Mouse (Mus musculus) intestine, embryonic 14.5 days (tissue): ENCODE measurements around the gene 4930432M17Rik. TPM values are rescaled to one million over a fixed set of nuclear protein-coding genes. Genes with fewer than 3 reads are reported as not detected.
A peak's percentile ranks its signal among the peaks of the same experiment; 100 is the strongest.

ENCODE experiments used
- ATAC-seq: fragments of 200-750 bp; cut with Nextera tagmentation; replicated peaks from 2 replicates; pipeline ENCODE4 v1.8.0; 2017; ENCODE audit warnings: low read depth, moderate number of reproducible peaks, moderate TSS enrichment, moderate library complexity; ENCODE audit not compliant: low FRiP score, low TSS enrichment
- DNase-seq: peaks from one replicate; pipeline ENCODE4 v3.0.0-alpha.2; 2018; ENCODE audit warnings: low spot score
- H3K27ac ChIP-seq: fragments of 300-500 bp; sonication (generic); 2 replicates; pipeline ENCODE4 v1.5.1; 2014; ENCODE audit warnings: low read depth, mild to moderate bottlenecking, control low read depth
- H3K27me3 ChIP-seq: fragments of 300-500 bp; sonication (generic); replicated peaks from 2 replicates; pipeline ENCODE4 v1.6.1; 2014; ENCODE audit warnings: low read length, control low read depth; ENCODE audit not compliant: control insufficient read depth, insufficient read depth
- H3K36me3 ChIP-seq: fragments of 300-500 bp; sonication (generic); 2 replicates; pipeline ENCODE4 v1.6.1; 2014; ENCODE audit warnings: low read length, control low read depth; ENCODE audit not compliant: control insufficient read depth, insufficient read depth
- H3K4me1 ChIP-seq: fragments of 300-500 bp; sonication (generic); replicated peaks from 2 replicates; pipeline ENCODE4 v1.6.1; 2014; ENCODE audit warnings: low read length, control low read depth, mixed read lengths; ENCODE audit not compliant: control insufficient read depth, insufficient read depth
- H3K4me2 ChIP-seq: fragments of 300-500 bp; sonication (generic); 2 replicates; pipeline ENCODE4 v1.6.1; 2014; ENCODE audit warnings: low read length
- H3K4me3 ChIP-seq: fragments of 300-500 bp; sonication (generic); 2 replicates; pipeline ENCODE4 v1.5.1; 2014; ENCODE audit warnings: low read depth, low read length, control low read depth, mixed read lengths
- H3K9ac ChIP-seq: fragments of 300-500 bp; sonication (generic); 2 replicates; pipeline ENCODE4 v1.6.1; 2014; ENCODE audit warnings: mild to moderate bottlenecking, low read length
- H3K9me3 ChIP-seq: fragments of 300-500 bp; sonication (generic); 2 replicates; pipeline ENCODE4 v1.6.1; 2016; ENCODE audit warnings: low read length, control low read depth; ENCODE audit not compliant: control insufficient read depth
- WGBS: fragments of 180-500 bp; shearing (Covaris S2); extraction: QIAGEN DNeasy Blood & Tissue Kit; methylation state at CpG from one replicate; pipeline ENCODE4 v1.1.7; 2014; 5-methylcytosine and 5-hydroxymethylcytosine counted together
- polyA plus RNA-seq: library from polyadenylated mRNA; unstranded; fragments of >200 nt; fragmentation: Nextera tagmentation; extraction: Ambion mirVana; gene quantifications from 2 replicates; pipeline ENCODE4 v1.2.1, GENCODE M21; 2014

The 4930432M17Rik gene
- polyA plus RNA-seq = not detected in 2 replicates

DNA sequence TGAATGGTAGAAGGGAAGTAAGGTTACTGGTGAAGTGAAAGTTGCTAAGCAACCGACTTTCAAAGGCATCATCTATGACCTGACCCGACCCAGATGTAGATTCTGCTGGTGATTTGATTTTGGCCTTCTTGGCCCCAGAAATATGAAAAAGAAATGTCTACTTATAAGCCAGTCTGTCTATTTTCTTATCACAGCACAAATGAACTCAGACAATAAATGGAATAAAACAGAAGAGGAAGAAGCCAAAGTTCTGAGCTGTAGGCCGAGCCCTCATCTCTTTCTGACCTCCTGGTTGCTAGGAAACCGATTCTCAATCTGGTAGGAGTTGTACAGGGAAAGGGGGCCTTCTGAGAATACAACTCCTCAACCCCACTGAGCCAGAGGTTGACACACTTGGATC, at the start of gene 4930432M17Rik:
4930432M17Rik (plus strand) TSS at position 301 of the 400 bp plus-strand sequence.
- Histone ChIP-seq H3K9ac (no peak within 1 kb of the TSS), H3K4me1 (no peaks in the 10 kb centered on the region), H3K27me3 (no peaks in the 10 kb centered on the region), H3K4me2 (no peak within 1 kb of the TSS), H3K4me3 (no peak within 1 kb of the TSS), H3K27ac (no peak within 1 kb of the TSS), H3K36me3 (no peaks in the 10 kb centered on the region), H3K9me3 (no peaks in the 10 kb centered on the region)
- no peak for ATAC-seq
- WGBS = 85% methylated on average over 4 of the region's 4 CpGs
- DNase-seq = no peak

DNA sequence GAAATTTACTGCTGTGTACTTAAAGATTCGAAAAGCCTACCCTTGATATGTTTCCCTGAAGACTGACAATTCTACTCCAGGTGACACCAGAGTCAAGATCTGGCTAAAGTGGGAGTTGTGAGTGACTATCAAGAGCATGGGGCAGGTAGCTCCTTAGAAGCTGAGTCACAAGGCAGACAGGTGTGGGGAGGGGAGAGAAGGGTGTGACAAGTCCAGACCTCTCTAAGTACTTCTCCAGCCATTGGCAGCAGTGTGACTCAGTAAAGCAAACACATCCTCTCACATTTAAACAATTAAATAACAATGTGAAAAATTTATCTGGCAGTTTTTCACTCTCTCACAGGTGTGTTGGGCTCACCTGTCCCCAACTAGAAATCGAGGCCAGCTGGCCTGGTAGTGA, 44.9 kb upstream of the 4930432M17Rik start:
- Histone ChIP-seq H3K9ac (no peak overlapping the region), H3K9me3 (no peaks in the 10 kb centered on the region), H3K4me3 (no peak overlapping the region), H3K27ac (no peak overlapping the region), H3K4me2 (no peak overlapping the region), H3K36me3 (no peaks in the 10 kb centered on the region), H3K4me1 (no peaks in the 10 kb centered on the region), H3K27me3 (0 out of 2 replicates have a peak, but pooled peaks cover 3% of the 10 kb centered on the region)
- 63% methylated on average over 2 of the region's 2 CpGs for WGBS
- no peak for DNase-seq
- ATAC-seq = peak; percentile 47; the same call in 1 of the 2 replicates

DNA sequence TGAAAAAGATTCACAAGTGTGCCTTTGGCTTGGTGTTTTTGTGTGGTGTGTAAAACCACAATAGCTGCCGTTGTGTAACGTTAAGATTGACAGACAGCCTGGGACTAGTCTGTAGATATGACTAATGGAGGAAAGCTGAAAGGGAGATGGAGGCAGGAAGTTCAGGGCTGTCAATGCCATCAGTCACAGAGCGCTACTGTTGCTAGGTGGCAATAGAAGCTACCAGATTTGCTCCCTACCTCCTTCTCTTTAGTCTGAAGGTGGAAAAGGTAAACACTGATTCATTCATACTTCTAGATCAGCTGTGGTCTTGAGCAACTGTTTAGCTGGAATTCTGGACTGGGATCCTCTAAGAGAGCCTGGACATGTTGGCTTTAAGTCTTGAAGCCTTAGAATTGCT, 44.3 kb upstream of the 4930432M17Rik start:
- WGBS = 79% methylated on average over 3 of the region's 3 CpGs
- ATAC-seq (no peak), DNase-seq (no peak)
- Histone ChIP-seq H3K27ac (no peak overlapping the region), H3K9ac (no peak overlapping the region), H3K9me3 (no peaks in the 10 kb centered on the region), H3K4me3 (no peak overlapping the region), H3K36me3 (no peaks in the 10 kb centered on the region), H3K4me1 (no peaks in the 10 kb centered on the region), H3K27me3 (0 out of 2 replicates have a peak, but pooled peaks cover 3% of the 10 kb centered on the region), H3K4me2 (no peak overlapping the region)

DNA sequence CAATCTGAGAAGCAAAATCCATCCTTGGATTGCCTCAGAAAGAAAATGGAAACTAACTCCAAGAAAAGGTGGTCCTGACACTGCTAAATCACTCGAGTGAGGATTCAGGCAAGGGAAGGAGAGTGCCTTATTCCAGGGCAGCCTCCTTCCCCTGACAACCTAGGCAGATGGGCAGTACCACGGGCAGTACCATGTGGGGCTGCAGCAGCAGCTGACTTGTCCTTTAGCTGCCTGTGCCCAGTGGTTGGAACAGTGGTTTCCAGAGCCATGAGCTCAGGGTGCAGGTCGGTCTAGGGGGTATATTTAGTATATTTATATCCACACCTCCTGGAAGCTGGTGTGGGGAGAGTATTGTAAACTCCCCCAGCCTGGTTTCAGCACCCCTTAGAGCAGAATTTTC, 42.3 kb upstream of the 4930432M17Rik start:
- H3K4me3 ChIP-seq = no peak overlapping the region
- no peak for ATAC-seq

DNA sequence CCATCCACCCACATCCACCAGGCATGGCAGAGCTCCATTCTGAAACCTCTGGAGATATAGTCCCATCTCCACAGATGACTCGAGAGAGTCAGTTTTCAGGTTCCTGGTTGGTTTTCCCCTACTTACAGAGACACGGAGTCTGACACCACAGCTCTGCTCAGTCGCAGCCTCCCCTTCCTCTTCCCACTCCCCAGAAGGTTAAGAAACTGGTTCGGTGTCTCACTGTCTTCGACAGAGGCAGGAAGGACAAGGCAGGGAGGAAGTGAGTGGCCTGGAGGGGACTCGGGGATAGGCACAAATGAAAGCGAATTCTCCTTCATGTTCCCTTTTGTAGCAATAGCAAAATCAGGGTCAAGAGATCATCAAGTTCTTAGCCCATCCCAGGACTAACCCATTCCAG, 39.9 kb upstream of the 4930432M17Rik start:
- Histone ChIP-seq H3K4me1 (no peaks in the 10 kb centered on the region), H3K36me3 (no peaks in the 10 kb centered on the region), H3K27me3 (0 out of 2 replicates have a peak, but pooled peaks cover 3% of the 10 kb centered on the region), H3K9ac (no peak overlapping the region), H3K4me2 (no peak overlapping the region), H3K27ac (no peak overlapping the region), H3K4me3 (no peak overlapping the region), H3K9me3 (no peaks in the 10 kb centered on the region)
- WGBS = 77% methylated on average over 7 of the region's 7 CpGs
- ATAC-seq = no peak
- no peak for DNase-seq

More for the DNA sequence above, 42.3 kb upstream of the 4930432M17Rik start:
- Histone ChIP-seq H3K4me2 (no peak overlapping the region), H3K4me1 (no peaks in the 10 kb centered on the region), H3K36me3 (no peaks in the 10 kb centered on the region), H3K27me3 (0 out of 2 replicates have a peak, but pooled peaks cover 3% of the 10 kb centered on the region), H3K9me3 (no peaks in the 10 kb centered on the region), H3K9ac (no peak overlapping the region), H3K27ac (no peak overlapping the region)
- 57% methylated on average over 3 of the region's 3 CpGs for WGBS
- DNase-seq = no peak

DNA sequence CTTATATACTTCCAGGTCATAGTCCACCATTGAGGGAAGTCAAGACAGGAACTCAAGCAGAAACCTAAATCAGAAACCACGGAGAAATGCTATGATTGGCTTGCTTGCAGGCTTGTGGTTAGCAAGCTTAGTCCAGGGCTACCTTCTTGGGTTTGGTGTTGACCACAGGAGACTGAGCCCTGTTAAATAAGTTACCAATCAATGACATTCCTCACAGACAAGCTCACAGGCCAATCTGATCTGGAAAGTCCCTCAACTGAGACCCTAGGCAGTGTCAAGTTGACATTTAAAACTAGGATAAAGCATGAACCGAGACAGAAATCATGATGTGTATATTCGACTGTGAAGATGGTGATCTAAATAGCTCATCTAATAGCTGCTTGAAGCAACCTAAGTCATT, 35.6 kb upstream of the 4930432M17Rik start:
- H3K27ac ChIP-seq = no peak overlapping the region
- DNase-seq (no peak), ATAC-seq (no peak)

DNA sequence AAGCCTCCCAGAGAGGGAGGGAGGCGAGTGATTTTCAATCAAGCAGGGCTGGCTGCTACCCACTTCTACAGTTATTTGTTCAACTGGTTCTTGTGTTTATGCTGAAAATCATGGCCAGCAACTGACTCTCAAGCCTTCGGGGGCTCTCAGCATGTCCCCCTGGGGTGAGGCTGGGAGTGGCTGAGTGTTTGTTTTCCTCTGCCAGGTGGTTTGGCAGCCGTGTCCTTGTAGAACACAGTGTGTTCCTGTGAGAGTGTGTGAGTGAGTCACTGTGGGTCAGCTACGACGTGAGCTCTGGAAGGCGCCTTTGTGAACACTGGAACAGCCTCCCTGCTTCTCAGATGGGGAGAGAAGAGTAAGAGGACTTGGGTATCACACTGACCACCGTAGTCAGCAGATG, 35.1 kb upstream of the 4930432M17Rik start:
- H3K9me3 ChIP-seq = no peaks in the 10 kb centered on the region
- no peaks in the 10 kb centered on the region for H3K36me3 ChIP-seq
- no peaks in the 10 kb centered on the region for H3K27me3 ChIP-seq
- ATAC-seq (no peak), DNase-seq (no peak)
- no peak overlapping the region for H3K4me2 ChIP-seq
- H3K27ac ChIP-seq = no peak overlapping the region
- no peak overlapping the region for H3K9ac ChIP-seq
- 0 out of 2 replicates have a peak, but pooled peaks cover 4% of the 10 kb centered on the region for H3K4me1 ChIP-seq
- H3K4me3 ChIP-seq = no peak overlapping the region
- WGBS = 69% methylated on average over 7 of the region's 7 CpGs

More for the DNA sequence above, 35.6 kb upstream of the 4930432M17Rik start:
- no peaks in the 10 kb centered on the region for H3K9me3 ChIP-seq
- H3K4me1 ChIP-seq = 0 out of 2 replicates have a peak, but pooled peaks cover 4% of the 10 kb centered on the region
- H3K4me3 ChIP-seq = no peak overlapping the region
- no peaks in the 10 kb centered on the region for H3K27me3 ChIP-seq
- 84% methylated on average over 3 of the region's 3 CpGs for WGBS
- no peaks in the 10 kb centered on the region for H3K36me3 ChIP-seq
- H3K9ac ChIP-seq = no peak overlapping the region
- H3K4me2 ChIP-seq = no peak overlapping the region

DNA sequence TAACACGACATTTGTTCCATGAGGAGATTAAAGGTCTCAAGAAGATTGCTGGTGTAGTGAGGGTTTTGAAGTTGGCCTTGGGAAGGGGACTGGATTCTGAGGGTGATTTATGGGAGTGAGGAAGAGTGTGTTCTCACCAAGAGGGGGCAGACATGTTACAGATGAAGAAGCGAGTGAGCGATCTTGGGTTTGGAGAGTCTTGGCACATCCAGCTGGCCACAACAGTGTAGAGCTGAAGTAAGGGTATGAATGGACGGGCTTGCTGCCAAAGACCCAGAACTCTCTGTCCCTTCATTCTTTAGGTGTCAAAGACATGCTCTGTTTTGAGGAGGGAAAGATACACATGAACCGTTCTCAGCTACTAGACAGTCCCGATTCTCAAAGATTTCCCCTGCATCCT, 34.2 kb upstream of the 4930432M17Rik start:
- no peak; the same call in 1 of the 2 replicates for ATAC-seq
- H3K27ac ChIP-seq = no peak overlapping the region
- H3K36me3 ChIP-seq = no peaks in the 10 kb centered on the region
- DNase-seq = no peak
- no peaks in the 10 kb centered on the region for H3K9me3 ChIP-seq
- 0 out of 2 replicates have a peak, but pooled peaks cover 4% of the 10 kb centered on the region for H3K4me1 ChIP-seq
- H3K4me2 ChIP-seq = no peak overlapping the region
- H3K27me3 ChIP-seq = no peaks in the 10 kb centered on the region
- no peak overlapping the region for H3K9ac ChIP-seq
- H3K4me3 ChIP-seq = no peak overlapping the region
- WGBS = 73% methylated on average over 6 of the region's 6 CpGs

DNA sequence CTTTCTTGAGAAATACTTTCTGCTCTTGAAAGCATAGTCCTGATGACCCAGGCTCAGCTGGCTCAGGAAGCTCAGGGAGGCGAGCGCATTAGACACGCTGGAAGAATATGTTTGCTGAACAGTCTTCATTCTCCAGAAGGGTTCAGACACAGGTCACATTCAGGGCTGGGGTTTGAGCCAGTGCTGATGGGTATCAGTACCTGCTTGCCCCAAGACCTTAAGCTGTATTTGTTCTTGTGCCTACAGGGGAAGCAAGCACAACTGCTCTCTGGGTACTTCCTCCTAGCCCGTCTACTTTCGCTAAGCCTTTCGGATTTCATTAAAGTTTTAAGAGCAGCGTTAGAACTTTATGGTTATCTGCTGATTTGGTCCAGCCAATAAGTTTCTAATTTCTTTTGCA, 33.8 kb upstream of the 4930432M17Rik start:
- 0 out of 2 replicates have a peak, but pooled peaks cover 4% of the 10 kb centered on the region for H3K4me1 ChIP-seq
- WGBS = 75% methylated on average over 7 of the region's 7 CpGs
- H3K9me3 ChIP-seq = no peaks in the 10 kb centered on the region
- no peak for ATAC-seq
- no peak overlapping the region for H3K9ac ChIP-seq
- no peaks in the 10 kb centered on the region for H3K27me3 ChIP-seq
- H3K36me3 ChIP-seq = no peaks in the 10 kb centered on the region
- no peak overlapping the region for H3K4me2 ChIP-seq
- H3K27ac ChIP-seq = no peak overlapping the region
- no peak overlapping the region for H3K4me3 ChIP-seq
- DNase-seq = no peak
